Mouse (Mus musculus): ENCODE measurements around the gene E2f4. TPM values are rescaled to one million over a fixed set of nuclear protein-coding genes. Genes with fewer than 3 reads are reported as not detected.

E2f4 gene
- polyA plus RNA-seq, 1 experiment from 2014 or later: 40.1 TPM

DNA sequence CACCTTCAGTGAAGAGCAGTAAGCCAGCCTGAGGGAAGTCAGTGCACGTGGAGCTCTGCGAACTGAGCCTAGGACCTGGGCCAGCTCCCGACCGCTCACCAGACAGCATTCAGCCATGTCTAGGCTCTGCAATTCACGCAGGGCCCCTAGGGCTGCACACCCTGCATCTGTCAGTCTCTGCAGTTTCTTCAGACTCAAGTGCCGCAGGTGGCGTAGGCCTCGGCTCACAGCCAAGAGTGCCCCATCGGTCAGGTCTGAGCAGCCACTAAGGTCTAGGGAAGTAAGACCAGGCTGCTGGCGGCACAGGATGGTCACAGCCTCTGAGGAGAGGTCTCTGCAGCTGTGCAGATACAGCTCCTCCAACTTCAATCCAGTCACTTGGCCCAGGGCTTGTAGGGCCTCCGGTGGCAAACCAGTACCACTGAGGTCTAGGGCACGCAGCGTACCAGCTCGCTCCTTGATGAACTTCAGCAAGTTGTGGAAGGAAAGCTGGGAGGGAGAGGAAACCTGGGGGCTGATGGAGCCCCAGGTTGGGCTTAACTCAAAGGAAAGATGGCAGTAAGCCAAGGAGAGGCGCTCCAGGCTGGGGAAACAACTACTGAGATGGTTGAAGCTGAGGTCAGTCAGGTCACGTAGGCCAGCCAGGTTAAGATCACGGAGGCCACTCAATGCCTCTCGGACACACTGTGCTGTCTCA, 17.8 kb downstream of the E2f4 start:
- Histone ChIP-seq H3K4me2 (ENCODE audit: low read length) (no peak overlapping the region), H3K4me1 (ENCODE audit: control insufficient read depth, insufficient read depth, low read length) (no peaks in the 10 kb centered on the region), H3K36me3 (ENCODE audit: control insufficient read depth, insufficient read depth, low read length) (peaks cover 20% of the 10 kb centered on the region), H3K27ac (ENCODE audit: low read length) (no peak overlapping the region), H3K9me3 (replicated peaks; ENCODE audit: control insufficient read depth, low read length, poor library complexity, severe bottlenecking) (no peaks in the 10 kb centered on the region), H3K27me3 (ENCODE audit: control insufficient read depth, insufficient read depth, low read depth, low read length) (no peaks in the 10 kb centered on the region), H3K9ac (ENCODE audit: low read depth, low read length) (no peak overlapping the region), H3K4me3 (ENCODE audit: low read depth, low read length) (no peak overlapping the region)
- no peak for ATAC-seq
- WGBS: 94% methylated on average over 18 of the region's 18 CpGs

DNA sequence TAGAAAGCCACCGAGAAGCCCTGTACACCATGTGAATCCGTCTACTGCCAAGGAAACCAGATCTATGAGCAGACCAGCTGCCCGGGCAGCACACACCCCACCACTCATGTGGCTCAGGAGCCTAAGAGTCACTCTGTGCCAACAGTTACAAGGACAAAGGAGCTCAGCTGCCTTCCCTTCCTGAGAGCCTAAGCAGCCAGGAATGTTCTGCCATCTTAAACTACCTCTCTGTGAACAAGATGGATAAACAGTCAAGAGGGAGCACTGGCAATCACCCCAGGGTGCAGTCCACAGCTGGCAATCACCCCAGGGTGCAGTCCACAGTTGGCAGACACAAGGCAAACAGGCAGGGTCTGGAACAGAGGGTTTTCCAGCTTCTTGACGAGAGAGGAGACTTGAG, 20.5 kb downstream of the E2f4 start:
- Histone ChIP-seq H3K4me3 (ENCODE audit: low read depth, low read length) (no peak overlapping the region), H3K9ac (ENCODE audit: low read depth, low read length) (no peak overlapping the region), H3K4me2 (ENCODE audit: low read length) (no peak overlapping the region), H3K27ac (ENCODE audit: low read length) (no peak overlapping the region), H3K27me3 (ENCODE audit: control insufficient read depth, insufficient read depth, low read depth, low read length) (no peaks in the 10 kb centered on the region), H3K4me1 (ENCODE audit: control insufficient read depth, insufficient read depth, low read length) (no peaks in the 10 kb centered on the region), H3K9me3 (replicated peaks; ENCODE audit: control insufficient read depth, low read length, poor library complexity, severe bottlenecking) (no peaks in the 10 kb centered on the region), H3K36me3 (ENCODE audit: control insufficient read depth, insufficient read depth, low read length) (peaks cover 15% of the 10 kb centered on the region)
- ATAC-seq: no peak
- WGBS: 96% methylated on average over 4 of the region's 4 CpGs

DNA sequence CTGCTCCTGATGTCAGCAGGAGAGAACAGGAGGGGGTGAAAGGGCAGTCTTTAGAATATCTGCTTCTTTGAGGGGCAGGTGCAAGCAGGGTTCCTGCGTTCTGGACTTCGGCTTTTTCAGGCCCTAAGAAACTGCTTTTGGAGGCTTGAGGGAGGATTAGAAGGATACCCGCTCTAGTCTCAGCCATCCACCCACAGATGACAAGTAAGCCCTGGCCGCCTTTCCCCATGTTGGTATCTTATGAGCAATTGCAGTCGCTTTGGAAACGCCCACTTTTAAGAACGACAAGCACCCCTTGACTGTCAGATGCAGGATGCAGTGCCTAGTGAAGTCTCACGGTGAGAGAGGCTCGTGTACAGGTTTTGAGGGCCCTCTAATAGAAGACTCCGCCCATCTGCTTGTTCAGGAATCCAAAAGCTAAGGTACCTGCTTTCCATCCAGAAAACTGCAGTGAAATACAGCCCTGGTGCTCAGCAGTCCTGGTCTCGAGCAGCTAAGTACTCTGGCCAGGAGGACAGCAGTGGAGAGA, 21.3 kb downstream of the E2f4 start:
- H3K27ac ChIP-seq (ENCODE audit: low read length): no peak overlapping the region
- no peaks in the 10 kb centered on the region for H3K4me1 ChIP-seq (ENCODE audit: control insufficient read depth, insufficient read depth, low read length)
- H3K27me3 ChIP-seq (ENCODE audit: control insufficient read depth, insufficient read depth, low read depth, low read length): no peaks in the 10 kb centered on the region
- H3K9me3 ChIP-seq (replicated peaks; ENCODE audit: control insufficient read depth, low read length, poor library complexity, severe bottlenecking): no peaks in the 10 kb centered on the region
- ATAC-seq: no peak
- 84% methylated on average over 11 of the region's 11 CpGs for WGBS
- peaks cover 15% of the 10 kb centered on the region for H3K36me3 ChIP-seq (ENCODE audit: control insufficient read depth, insufficient read depth, low read length)
- H3K4me2 ChIP-seq (ENCODE audit: low read length): no peak overlapping the region
- H3K9ac ChIP-seq (ENCODE audit: low read depth, low read length): no peak overlapping the region
- H3K4me3 ChIP-seq (ENCODE audit: low read depth, low read length): no peak overlapping the region

DNA sequence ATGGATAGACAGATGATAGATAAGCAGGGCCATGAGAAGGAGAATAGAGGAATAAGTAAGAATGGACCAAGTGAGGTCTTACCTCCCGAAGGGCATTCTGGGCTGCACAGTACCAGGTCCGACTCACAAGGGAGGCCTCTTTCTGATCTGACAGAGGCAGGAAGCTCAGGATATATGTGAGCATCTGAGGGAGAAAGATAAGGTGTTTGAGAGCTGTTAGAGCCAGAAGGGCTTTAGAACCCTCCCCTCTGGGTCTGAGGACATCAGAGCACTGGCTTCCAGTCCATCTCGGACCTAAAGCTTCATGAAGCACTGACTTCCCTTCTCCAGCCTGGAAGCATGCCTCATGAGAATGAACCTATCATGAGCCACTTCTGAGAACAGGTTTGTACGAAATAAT, 25.7 kb downstream of the E2f4 start:
- Histone ChIP-seq H3K9me3 (replicated peaks; ENCODE audit: control insufficient read depth, low read length, poor library complexity, severe bottlenecking) (no peaks in the 10 kb centered on the region), H3K4me3 (ENCODE audit: low read depth, low read length) (no peak overlapping the region), H3K4me2 (ENCODE audit: low read length) (no peak overlapping the region), H3K27ac (ENCODE audit: low read length) (no peak overlapping the region), H3K36me3 (ENCODE audit: control insufficient read depth, insufficient read depth, low read length) (peaks cover 2% of the 10 kb centered on the region; the same call in 1 of the 2 replicates), H3K27me3 (ENCODE audit: control insufficient read depth, insufficient read depth, low read depth, low read length) (no peaks in the 10 kb centered on the region), H3K9ac (ENCODE audit: low read depth, low read length) (no peak overlapping the region), H3K4me1 (ENCODE audit: control insufficient read depth, insufficient read depth, low read length) (peaks cover 17% of the 10 kb centered on the region)
- 97% methylated on average over 4 of the region's 4 CpGs for WGBS
- ATAC-seq: no peak

DNA sequence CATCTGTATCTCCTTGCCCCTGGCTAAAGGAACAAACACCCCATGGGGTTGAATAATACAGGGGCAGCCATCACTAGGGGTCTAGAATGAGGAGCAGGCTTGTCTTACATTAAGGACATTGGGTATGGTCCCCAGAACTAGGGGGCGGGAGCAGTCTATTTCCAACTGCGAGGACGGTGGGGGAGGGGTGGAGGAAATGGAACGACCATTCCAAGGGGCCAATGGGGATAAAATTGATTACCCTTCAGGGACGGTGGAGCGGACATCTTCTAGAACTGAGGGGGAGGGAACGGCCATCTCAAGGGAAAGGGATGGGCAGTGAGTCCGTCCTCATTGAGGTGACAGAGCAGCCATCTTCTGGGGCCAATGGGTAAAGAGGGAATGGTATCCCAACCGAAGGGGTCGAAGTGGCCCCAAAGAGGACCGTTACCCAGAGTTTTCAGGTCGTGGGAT, 28.2 kb downstream of the E2f4 start:
- Histone ChIP-seq H3K4me2 (ENCODE audit: low read length) (peak overlapping the region; percentile 79), H3K9ac (ENCODE audit: low read depth, low read length) (peak overlapping the region; percentile 88), H3K9me3 (replicated peaks; ENCODE audit: control insufficient read depth, low read length, poor library complexity, severe bottlenecking) (no peaks in the 10 kb centered on the region), H3K27ac (ENCODE audit: low read length) (peak overlapping the region; percentile 82), H3K4me1 (ENCODE audit: control insufficient read depth, insufficient read depth, low read length) (peaks cover 17% of the 10 kb centered on the region), H3K36me3 (ENCODE audit: control insufficient read depth, insufficient read depth, low read length) (peaks cover 20% of the 10 kb centered on the region), H3K27me3 (ENCODE audit: control insufficient read depth, insufficient read depth, low read depth, low read length) (no peaks in the 10 kb centered on the region), H3K4me3 (ENCODE audit: low read depth, low read length) (peak overlapping the region; percentile 66)
- peak; percentile 68 for ATAC-seq
- WGBS: 0% methylated on average over 12 of the region's 12 CpGs

- peaks cover 25% of the 10 kb centered on the region for H3K36me3 ChIP-seq (ENCODE audit: control insufficient read depth, insufficient read depth, low read length)
- peak within 1 kb of the TSS; percentile 82 for H3K27ac ChIP-seq (ENCODE audit: low read length)
- peak within 1 kb of the TSS; percentile 88 for H3K9ac ChIP-seq (ENCODE audit: low read depth, low read length)
- ATAC-seq: peak; percentile 90
- under 1% methylated on average over 36 of the region's 36 CpGs for WGBS
- no peaks in the 10 kb centered on the region for H3K9me3 ChIP-seq (replicated peaks; ENCODE audit: control insufficient read depth, low read length, poor library complexity, severe bottlenecking)
- H3K4me3 ChIP-seq (ENCODE audit: low read depth, low read length): peak within 1 kb of the TSS; percentile 66
- H3K27me3 ChIP-seq (ENCODE audit: control insufficient read depth, insufficient read depth, low read depth, low read length): no peaks in the 10 kb centered on the region
- peaks cover 17% of the 10 kb centered on the region for H3K4me1 ChIP-seq (ENCODE audit: control insufficient read depth, insufficient read depth, low read length)
- peak within 1 kb of the TSS; percentile 79 for H3K4me2 ChIP-seq (ENCODE audit: low read length)
Observed at GRCm38 (mm10) chr8:105326141-105326672, 28.7 kb downstream of the E2f4 start, which contains the start of the genes Lrrc29 and Tmem208. Lrrc29 (minus strand) TSS chr8:105326278. Tmem208 (plus strand) TSS chr8:105326354.

DNA sequence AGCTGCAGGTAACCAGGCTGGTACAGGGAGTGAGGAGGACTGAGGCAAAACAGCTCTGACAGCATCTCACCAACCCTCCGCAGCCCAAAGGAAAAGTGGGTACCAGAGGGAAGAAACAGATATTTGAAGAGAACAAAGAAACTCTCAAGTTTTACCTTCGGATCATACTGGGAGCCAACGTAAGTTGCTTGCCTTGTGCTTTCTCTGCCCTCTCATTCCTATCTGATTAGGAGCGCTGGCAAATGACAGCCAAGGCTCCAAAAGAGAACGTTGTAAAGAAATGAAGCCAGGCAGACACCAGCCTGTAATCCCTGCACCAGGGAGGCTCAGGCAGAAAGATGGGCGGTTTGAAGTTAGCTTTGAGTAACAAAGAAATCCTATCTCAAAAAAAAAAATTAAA, 29.5 kb downstream of the E2f4 start:
- H3K9ac ChIP-seq (ENCODE audit: low read depth, low read length): peak overlapping the region; percentile 68
- H3K4me3 ChIP-seq (ENCODE audit: low read depth, low read length): peak overlapping the region; percentile 66
- peaks cover 17% of the 10 kb centered on the region for H3K4me1 ChIP-seq (ENCODE audit: control insufficient read depth, insufficient read depth, low read length)
- H3K27me3 ChIP-seq (ENCODE audit: control insufficient read depth, insufficient read depth, low read depth, low read length): no peaks in the 10 kb centered on the region
- H3K4me2 ChIP-seq (ENCODE audit: low read length): peak overlapping the region; percentile 60
- no peak for ATAC-seq
- peaks cover 33% of the 10 kb centered on the region for H3K36me3 ChIP-seq (ENCODE audit: control insufficient read depth, insufficient read depth, low read length)
- WGBS: 43% methylated on average over 6 of the region's 6 CpGs
- no peak overlapping the region for H3K27ac ChIP-seq (ENCODE audit: low read length)
- no peaks in the 10 kb centered on the region for H3K9me3 ChIP-seq (replicated peaks; ENCODE audit: control insufficient read depth, low read length, poor library complexity, severe bottlenecking)

DNA sequence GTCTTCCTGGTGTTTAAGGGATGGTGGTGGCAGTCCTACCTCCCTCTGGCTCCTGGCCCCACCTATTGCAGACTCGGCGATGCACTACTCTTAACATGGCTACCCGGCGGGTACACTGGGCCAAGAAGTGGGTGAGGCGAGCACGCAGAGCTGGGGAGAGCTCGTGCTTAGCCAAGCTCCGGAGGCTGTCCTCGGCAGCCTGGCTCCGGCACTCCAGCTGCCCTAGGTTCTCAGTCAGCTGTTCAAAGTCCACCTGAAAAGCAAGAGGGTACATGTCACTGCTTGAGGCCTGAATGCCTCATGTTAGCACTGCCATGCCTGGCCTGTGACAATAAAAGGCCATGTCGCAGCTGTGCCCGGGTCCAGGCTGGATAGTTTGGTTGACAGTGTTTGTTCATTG, 32.9 kb downstream of the E2f4 start:
- Histone ChIP-seq H3K27ac (ENCODE audit: low read length) (no peak overlapping the region), H3K9me3 (replicated peaks; ENCODE audit: control insufficient read depth, low read length, poor library complexity, severe bottlenecking) (no peaks in the 10 kb centered on the region), H3K4me3 (ENCODE audit: low read depth, low read length) (no peak overlapping the region), H3K4me2 (ENCODE audit: low read length) (no peak overlapping the region), H3K9ac (ENCODE audit: low read depth, low read length) (no peak overlapping the region), H3K27me3 (ENCODE audit: control insufficient read depth, insufficient read depth, low read depth, low read length) (no peaks in the 10 kb centered on the region), H3K36me3 (ENCODE audit: control insufficient read depth, insufficient read depth, low read length) (peaks cover 39% of the 10 kb centered on the region), H3K4me1 (ENCODE audit: control insufficient read depth, insufficient read depth, low read length) (peaks cover 10% of the 10 kb centered on the region)
- ATAC-seq: no peak
- 94% methylated on average over 12 of the region's 12 CpGs for WGBS

DNA sequence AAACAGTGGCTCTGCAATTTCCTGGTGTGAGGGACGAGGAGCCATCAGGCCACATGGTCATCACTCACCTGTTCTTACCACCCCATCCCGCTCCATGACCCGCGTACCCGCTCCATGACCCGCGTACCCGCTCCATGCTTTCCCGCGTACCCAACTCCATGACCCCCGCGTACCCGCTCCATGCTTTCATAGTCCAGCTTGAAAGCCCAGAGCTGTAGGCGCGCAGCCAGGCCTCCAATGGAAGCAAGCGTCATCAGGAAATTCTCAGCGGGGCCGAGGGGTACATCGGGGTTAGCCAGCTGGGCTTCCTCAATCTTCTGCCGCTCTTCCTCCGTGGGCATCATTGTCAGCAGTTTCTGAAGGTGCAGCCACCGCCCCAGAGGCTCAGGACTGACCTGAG, 34.0 kb downstream of the E2f4 start:
- no peak for ATAC-seq
- no peaks in the 10 kb centered on the region for H3K27me3 ChIP-seq (ENCODE audit: control insufficient read depth, insufficient read depth, low read depth, low read length)
- no peak overlapping the region for H3K4me2 ChIP-seq (ENCODE audit: low read length)
- no peak overlapping the region for H3K9ac ChIP-seq (ENCODE audit: low read depth, low read length)
- no peaks in the 10 kb centered on the region for H3K9me3 ChIP-seq (replicated peaks; ENCODE audit: control insufficient read depth, low read length, poor library complexity, severe bottlenecking)
- H3K4me1 ChIP-seq (ENCODE audit: control insufficient read depth, insufficient read depth, low read length): peaks cover 7% of the 10 kb centered on the region
- WGBS: 96% methylated on average over 22 of the region's 22 CpGs
- H3K36me3 ChIP-seq (ENCODE audit: control insufficient read depth, insufficient read depth, low read length): peaks cover 39% of the 10 kb centered on the region
- H3K4me3 ChIP-seq (ENCODE audit: low read depth, low read length): no peak overlapping the region
- no peak overlapping the region for H3K27ac ChIP-seq (ENCODE audit: low read length)

All from midbrain, embryonic 16.5 days (tissue).